Mouse (Mus musculus) C2C12 (cell line): Measurements from ENCODE around the gene Tnr.

Experiments used
- CTCF ChIP-seq: IDR thresholded peaks from one replicate; pipeline ENCODE4 v1.5.1; 2011; ENCODE audit not compliant: control insufficient read depth, insufficient read depth, insufficient read length
- MAX ChIP-seq: IDR thresholded peaks from one replicate; pipeline ENCODE4 v1.6.1; 2011; ENCODE audit warnings: mild to moderate bottlenecking, control low read depth
- MYOD1 ChIP-seq: IDR thresholded peaks from one replicate; pipeline ENCODE4 v1.6.1; 2011; ENCODE audit warnings: low read depth; ENCODE audit not compliant: control insufficient read depth, insufficient read length
- MYOG ChIP-seq: IDR thresholded peaks from one replicate; pipeline ENCODE4 v1.6.1; 2011; ENCODE audit not compliant: control insufficient read depth, insufficient read length; ENCODE audit errors: extremely low read depth

GRCm38 (mm10) chr1:159535582-159535981 lies 12.0 kb downstream of the Tnr start:
- TF ChIP-seq MAX (no peak), CTCF (no peak), MYOG (no peak), MYOD1 (no peak)
